Mouse (Mus musculus) adrenal gland, adult 2 months (tissue): Measurements from ENCODE around the gene Igsf9. TPM values are rescaled to one million over a fixed set of nuclear protein-coding genes. Genes with fewer than 3 reads are reported as not detected.

Source experiments
- DNase-seq: peaks from one replicate; pipeline ENCODE4 v3.0.0; 2021
- polyA plus RNA-seq: library from polyadenylated mRNA; depleted of rRNA; stranded (reverse); fragments of >200 nt; gene quantifications from 2 replicates; pipeline ENCODE4 v1.2.3, GENCODE M21; 2012
- total RNA-seq, 2 experiments: library from RNA; stranded (reverse); gene quantifications; 2 replicates each; pipeline ENCODE4 v1.2.3; 2021

Gene Igsf9
- total and polyA plus RNA-seq, 3 experiments, result 0.78 to 7.9 (median 3.8) TPM

- no peak for DNase-seq
Measured at GRCm38 (mm10) chr1:172497428-172497827, 15.8 kb downstream of the Igsf9 start.

DNA sequence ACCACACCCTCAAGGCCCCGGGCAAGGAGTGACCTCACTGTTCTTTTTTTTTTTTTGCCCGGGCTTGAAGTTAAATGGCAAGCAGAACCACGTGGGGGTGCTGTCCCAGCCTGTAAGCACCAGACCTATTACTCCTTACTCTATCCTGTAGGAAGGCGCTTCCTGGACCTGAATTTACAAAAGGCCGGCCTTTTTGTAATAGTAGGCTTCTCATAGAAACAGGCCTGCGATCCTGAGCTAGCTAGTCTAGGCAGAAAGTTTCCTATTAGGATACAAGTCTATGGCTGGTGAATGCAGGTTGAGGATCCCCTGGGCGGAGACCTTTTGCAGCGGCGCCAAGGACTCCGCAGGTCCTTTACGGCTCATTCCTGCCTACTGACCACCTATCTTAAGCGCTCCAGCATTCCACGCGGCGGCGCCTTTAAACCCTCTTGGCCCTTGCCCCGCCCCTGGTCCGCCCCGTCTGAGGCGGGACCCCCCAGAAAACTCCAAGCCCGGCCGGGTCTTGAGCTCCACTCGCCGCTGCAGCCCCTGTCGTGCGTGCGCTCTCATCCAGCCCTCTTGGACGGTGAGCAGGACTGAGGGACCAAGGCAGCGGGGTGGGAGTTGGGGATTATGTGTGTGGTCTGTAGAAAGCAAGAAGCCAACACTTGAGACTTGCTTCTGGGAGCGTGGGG, 18.3 kb downstream of the Igsf9 start, which contains the start of gene Tagln2:
TSS of gene Tagln2 (plus strand) at position 283 of the 677 bp plus-strand sequence.
- DNase-seq, result peak; percentile 91

GRCm38 (mm10) chr1:172500451-172501370, 19.1 kb downstream of the Igsf9 start:
- DNase-seq, result peak; percentile 87

GRCm38 (mm10) chr1:172501371-172502144, 20.0 kb downstream of the Igsf9 start:
- peak; percentile 72 for DNase-seq

- no peak for DNase-seq
Measured at GRCm38 (mm10) chr1:172502145-172503110, 20.8 kb downstream of the Igsf9 start.

DNA sequence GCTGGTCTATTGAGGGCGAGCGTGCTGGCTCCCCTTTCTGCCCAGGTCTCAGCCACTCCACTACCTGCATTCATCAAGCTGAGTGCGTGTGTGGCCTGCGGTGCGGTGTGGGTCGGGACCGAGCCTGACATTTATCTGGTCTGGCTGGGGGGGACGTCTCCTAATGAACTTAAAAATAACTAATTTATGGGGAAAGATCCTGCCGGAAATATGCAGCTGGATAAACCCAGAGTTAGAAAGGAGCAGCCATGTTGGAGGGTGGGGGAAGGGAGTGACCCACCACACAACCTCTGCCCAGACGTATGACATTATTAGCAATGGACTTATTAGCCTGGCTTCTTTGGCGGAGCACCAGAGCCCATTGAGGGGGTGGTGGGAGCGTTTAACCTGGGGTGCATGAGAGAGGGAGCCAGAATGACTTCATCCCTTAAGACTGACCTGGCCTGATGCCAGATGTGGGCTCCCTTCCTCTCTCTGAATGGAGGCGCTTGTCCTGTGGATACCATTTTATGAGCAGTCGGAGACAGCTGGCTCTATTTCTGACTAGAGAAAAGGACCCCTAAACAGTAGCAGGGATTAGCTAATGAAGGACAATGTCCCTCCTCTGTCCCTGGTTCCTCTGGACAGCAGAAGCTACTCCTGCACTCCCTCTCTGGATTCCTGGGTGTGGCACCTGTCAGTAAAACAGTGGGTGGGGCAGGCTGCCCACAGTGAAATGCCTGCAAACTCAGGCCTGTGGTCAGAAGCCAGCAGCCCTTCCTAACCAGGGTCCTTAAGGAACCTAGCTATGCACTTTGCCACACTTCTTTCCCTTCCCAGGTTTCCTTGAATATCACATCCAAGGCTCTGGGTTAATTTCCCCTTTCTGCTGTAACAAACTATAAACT, 21.8 kb downstream of the Igsf9 start:
- DNase-seq, result peak; percentile 37

- DNase-seq, result no peak
Measured at GRCm38 (mm10) chr1:172504756-172505155, 23.2 kb downstream of the Igsf9 start.

DNA sequence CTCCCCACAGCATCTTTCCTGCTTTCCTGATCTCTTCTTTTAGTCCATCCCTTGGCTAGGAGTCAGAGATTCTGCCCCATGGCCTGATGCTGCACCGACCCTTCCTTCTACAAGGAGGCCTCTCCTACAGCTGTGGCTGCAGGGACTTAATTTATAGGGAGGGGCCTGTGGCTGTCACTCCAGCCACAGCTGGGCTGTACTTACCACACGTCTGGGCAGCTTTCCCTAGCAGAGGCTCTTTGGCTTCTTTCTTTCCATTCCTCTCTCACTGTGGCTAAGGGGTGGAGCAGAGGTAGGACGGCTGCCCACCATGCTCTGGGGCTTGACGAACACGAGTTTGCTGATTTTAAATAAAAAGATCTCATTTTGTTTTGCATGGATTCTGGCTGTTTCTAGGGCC, 25.4 kb downstream of the Igsf9 start:
- no peak for DNase-seq

- no peak for DNase-seq
Measured at GRCm38 (mm10) chr1:172507701-172508100, 26.1 kb downstream of the Igsf9 start.

DNA sequence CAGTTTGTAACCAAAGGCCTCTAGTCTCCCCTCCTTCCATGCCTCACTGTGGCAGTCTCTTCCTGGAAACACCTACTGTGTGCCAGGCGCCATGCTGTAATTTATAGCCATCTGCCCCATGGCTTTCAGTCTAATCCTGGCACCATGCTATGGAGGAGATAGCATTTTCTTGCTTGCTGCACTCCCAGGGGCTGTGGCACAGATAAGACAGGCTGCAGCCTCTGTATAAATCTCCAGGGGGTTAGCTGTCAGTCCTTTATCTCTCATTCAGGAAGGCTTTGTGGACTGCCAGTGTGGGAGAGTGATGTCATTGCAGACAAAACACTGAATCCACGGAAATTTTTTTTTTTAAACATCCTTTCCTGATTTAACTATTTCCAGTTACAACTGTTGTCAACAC, 26.6 kb downstream of the Igsf9 start:
- DNase-seq, result no peak

GRCm38 (mm10) chr1:172509235-172509634, 27.6 kb downstream of the Igsf9 start:
- DNase-seq, result no peak

DNA sequence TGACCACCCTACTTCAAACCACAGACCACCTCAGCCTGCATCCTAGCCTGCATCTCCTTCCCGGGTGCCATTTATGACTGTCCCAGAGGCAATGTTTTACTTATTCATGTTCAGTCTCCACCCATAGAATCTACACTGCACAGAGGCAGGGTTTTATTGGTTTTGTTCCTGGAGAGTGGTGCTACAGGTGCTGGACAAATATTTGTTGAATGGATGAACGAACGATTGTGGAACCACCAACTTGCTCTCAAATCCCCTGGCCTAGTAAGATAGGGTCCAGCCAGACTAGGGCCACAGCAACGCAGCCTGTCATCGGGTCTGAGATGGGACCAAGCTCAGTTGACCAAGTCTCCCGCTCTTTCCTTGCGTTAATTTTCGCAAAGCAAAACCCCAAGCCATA, 28.4 kb downstream of the Igsf9 start:
- no peak for DNase-seq

- no peak for DNase-seq
Measured at GRCm38 (mm10) chr1:172510421-172510972, 28.9 kb downstream of the Igsf9 start.

- peak; percentile 83 for DNase-seq
Measured at GRCm38 (mm10) chr1:172512962-172513361, 31.4 kb downstream of the Igsf9 start.

DNA sequence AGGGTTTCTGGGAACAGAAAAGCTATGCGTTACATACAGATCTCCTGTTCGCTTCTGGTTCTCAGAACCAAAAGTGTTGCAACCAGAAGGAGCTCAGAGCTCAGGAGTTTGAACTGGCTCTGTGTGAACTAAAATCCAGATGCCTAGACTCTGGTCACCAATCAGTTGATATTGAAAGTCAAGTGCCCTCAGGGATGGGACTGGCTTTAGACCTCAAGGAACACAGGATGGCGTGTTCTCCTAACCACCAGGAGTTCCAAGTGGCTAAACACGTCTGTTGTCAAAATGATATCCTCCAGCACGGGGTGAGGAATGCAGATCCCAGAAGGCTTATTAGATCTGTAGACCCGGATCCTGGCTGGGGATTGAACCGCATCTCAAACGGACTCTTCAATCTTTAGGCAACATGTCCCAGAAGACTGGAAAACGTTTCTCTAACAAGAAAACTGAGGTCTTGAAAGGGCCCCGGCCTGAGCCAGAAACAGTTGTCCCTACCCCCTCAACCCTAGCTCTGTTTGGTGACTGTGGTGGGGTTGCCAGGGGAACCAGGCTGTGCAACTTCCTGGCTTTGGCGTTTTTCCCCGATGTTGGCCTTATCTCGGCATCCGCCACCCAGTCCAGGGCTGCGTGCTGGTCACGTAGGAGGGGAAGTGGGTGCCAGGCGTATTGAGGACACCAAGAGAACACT, 32.1 kb downstream of the Igsf9 start:
- DNase-seq, result peak; percentile 69

GRCm38 (mm10) chr1:172514213-172514529, 32.6 kb downstream of the Igsf9 start:
- no peak for DNase-seq

DNA sequence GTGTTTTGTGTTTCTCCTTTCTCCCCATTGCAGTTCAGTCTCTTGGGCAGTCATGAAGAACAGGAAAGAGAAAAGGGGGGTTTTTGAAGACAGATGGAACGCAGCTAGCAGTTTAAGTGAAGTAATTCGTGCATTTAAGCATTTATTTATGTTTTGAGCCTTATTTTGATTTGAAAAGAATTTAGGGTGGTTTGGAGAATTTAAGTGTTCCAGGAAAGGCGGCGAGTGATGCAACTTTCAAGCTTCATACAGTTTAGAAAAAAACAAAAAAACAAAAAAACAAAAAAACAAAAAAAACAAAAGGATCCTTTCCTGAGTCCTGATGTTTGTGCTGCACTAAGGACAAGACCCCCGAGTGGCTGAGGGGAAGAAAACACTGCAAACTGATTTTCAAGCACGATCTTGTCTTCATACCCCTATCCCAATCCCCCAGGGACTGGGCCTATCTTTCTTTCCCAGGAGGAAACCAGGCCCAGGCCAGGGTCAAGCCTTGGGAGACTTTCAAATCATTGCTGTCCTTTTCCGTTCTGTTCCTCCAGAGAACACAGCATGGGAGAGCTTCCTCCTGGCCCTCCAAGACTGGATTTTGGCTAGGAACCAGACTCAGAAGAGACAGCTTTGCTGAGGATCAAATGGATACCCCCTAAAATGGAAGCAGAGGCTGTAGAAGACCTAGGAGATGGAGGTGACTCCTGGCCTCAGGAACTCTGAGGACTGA, 33.1 kb downstream of the Igsf9 start:
- no peak for DNase-seq

GRCm38 (mm10) chr1:172515396-172515795, 33.8 kb downstream of the Igsf9 start:
- DNase-seq, result no peak

- DNase-seq, result no peak
Measured at GRCm38 (mm10) chr1:172518013-172518412, 36.4 kb downstream of the Igsf9 start.
